Mouse (Mus musculus) natural killer cell, adult 2 months (primary cell): ENCODE results near the gene Unc119.
A peak's percentile ranks its signal among the peaks of the same experiment; 100 is the strongest.

Experiments
- DNase-seq, 2 experiments: peaks; one replicate each; pipeline ENCODE4 v3.0.0; 2022; ENCODE audit warnings: low spot score in 2 of 2

Gene Unc119

DNA sequence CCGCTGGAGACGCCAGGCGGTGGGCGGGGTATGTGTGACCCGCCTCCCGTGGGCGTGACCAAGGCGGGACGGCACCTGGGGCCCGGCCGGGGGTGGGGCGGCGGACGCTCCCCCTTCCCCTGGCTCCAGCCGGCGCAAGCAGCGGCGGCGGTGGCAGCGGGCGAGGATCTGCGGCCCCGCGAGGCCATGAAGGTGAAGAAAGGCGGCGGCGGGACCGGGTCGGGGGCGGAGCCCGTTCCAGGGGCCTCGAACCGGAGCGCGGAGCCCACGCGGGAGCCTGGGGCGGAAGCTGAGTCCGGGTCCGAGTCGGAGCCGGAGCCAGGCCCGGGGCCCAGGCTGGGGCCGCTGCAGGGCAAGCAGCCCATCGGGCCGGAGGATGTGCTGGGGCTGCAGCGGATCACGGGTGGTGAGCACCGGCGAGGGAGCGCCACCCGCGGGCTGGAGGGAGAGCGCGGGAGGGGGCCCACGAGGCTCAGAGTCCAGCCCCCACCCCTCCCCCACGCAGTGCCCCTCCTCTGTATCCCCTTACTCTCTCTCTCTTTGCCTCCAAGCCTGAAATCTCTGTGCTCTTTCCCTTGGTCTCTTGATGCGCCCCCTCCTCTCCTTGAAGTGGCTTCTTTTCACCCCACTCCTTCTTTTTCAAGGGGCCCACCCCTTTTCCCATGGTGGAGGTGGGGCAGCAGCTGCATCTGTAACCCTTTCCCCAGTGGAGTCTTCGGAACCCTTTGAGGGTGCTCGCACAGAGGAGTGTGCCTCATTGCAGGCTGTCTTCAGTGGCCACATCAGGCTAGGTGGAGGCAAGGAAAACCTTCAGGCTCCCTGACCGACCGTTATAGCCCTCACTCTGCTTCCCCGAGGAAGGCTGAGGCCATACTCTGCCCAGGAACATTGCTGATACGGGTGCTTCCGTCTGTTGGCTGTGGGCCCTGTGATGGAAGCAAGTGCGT, at the start of gene Unc119:
TSS of gene Unc119 (plus strand) at position 102 of the 947 bp plus-strand sequence.
- peak; percentile 66 to 72 for DNase-seq

- no peak for DNase-seq
These were observed 48.7 kb upstream of the Unc119 start for GRCm38 (mm10) chr11:78294585-78294984.

DNA sequence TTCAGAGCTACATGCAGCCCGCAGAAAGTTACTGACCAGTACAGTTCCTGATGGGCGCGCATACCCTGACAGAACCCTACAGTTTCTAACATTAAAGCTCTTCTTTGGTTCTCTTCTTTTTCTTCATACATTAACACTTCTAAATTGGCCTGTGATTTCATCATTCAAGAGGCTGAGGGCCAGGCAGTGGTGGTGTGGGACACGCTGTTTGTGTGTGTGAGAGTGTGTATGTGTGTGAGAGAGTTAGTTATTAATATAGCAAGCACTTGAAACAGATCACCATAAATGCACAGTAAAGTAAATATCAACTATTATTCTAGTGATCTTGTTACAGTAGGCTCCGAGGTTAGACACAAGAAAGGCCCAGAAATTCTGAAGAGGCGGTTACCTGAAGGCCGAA, 42.4 kb upstream of the Unc119 start:
- DNase-seq: no peak

GRCm38 (mm10) chr11:78301357-78302084, 41.8 kb upstream of the Unc119 start, which contains the start of gene Spag5:
TSS of gene Spag5 (plus strand) at chr11:78301529.
- DNase-seq: peak; percentile 86

GRCm38 (mm10) chr11:78305272-78305671, 38.0 kb upstream of the Unc119 start:
- no peak for DNase-seq

DNA sequence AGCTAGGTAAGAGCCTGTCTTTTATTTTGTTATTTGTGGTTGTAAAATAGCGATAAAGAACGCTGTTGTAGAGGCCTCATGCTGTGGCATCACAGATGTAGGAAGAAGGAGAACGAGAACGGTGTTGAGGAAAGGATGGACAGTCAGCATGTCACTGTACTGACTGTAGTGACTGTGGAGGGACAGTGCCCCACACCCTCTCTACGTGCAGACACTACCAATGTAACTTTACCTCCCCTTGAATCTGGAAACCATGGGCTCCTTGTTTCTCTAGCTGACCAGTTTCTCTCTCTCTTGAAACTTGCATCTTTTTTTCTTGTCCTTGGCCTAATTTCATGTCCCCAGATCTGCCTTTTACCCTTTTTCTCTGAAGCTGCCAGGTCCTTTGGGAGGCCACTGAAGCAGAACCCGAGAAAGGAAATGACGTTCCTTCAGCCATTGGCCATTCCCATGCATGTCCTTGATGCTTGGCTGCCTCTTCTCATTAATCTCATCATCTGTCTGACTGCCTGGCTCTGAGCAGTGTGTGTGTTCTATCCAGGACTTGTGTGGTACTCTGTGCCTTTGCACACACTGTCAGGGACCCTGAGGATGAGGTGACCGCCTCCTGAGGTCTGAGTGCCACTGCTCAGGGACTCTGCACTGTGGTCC, 32.3 kb upstream of the Unc119 start:
- no peak for DNase-seq

DNA sequence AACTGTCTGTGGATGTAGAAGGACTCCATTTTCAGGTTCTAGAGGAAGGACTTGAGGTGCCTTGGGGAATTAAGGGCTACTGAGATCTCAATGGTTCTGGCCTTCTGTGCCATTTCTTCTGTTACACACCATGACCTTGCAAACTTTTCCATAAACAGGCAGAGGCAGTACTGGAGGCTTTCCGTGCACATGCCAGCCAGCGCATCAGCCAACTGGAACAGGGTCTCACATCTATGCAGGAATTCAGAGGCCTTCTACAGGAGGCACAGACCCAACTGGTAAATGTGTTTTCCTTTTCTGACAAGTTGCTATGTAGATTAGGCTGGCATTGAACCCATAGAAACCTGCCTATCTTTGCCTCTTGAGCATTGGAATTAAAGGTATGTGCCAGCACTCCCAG, 29.6 kb upstream of the Unc119 start:
- DNase-seq: no peak

DNA sequence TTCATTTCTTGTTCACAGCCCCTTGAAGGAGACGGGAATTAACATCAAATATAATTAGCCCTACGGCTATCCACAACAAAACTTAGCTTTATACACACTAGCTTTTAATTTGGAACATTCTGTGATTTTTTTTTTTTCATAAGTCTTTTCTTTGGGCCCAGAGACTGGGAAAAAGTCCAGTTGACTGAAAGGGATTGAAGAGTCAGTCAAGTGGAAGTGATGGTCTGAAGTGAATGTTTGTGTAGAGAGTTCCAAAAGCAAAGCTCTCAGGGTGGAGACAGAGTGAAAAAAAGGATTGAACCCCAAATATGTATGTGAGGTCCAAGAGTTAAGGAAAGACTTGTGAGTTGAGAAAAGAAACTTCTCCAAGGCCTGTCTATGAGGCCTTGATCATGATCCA, 24.9 kb upstream of the Unc119 start:
- DNase-seq: no peak

GRCm38 (mm10) chr11:78322076-78322831, 21.0 kb upstream of the Unc119 start:
- DNase-seq: no peak

- peak; percentile 78 to 87 for DNase-seq
These were observed 20.4 kb upstream of the Unc119 start, which contains the start of gene Aldoc for GRCm38 (mm10) chr11:78322860-78323259. TSS of gene Aldoc (plus strand) at chr11:78322968.

- DNase-seq: no peak
These were observed 19.1 kb upstream of the Unc119 start for GRCm38 (mm10) chr11:78324000-78324785.

- no peak for DNase-seq
These were observed 18.3 kb upstream of the Unc119 start for GRCm38 (mm10) chr11:78324965-78325364.

GRCm38 (mm10) chr11:78327215-78327614, 16.1 kb upstream of the Unc119 start:
- no peak for DNase-seq

GRCm38 (mm10) chr11:78327634-78328511, 15.4 kb upstream of the Unc119 start, which contains the start of gene Pigs:
TSS of gene Pigs (plus strand) at chr11:78328415.
- peak; percentile 94 for DNase-seq

DNA sequence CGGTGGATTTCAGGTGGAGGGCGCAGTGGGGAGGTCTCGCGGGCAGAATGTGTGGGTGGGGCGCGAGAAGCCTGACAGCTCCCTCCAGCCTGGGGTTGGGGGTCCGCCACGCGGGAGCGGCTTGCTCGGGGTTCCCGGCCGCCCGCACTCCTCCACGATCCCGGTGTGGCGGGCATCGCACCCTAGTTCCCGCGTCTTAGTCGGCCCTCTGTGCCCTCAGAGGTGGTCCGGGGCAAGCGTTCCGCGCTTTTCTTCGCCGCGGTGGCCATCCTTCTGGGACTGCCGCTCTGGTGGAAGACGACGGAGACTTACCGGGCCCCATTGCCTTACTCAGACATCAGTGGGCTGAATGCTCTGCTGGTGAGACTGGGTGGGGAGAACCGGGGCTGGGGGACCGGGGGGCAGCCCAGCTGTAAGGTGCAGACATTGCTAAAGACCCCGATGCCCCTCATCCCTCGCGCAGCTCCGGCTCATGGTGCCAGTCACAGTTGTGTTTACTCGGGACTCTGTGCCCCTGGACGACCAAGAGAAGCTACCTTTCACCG, 14.7 kb upstream of the Unc119 start:
- DNase-seq: no peak

DNA sequence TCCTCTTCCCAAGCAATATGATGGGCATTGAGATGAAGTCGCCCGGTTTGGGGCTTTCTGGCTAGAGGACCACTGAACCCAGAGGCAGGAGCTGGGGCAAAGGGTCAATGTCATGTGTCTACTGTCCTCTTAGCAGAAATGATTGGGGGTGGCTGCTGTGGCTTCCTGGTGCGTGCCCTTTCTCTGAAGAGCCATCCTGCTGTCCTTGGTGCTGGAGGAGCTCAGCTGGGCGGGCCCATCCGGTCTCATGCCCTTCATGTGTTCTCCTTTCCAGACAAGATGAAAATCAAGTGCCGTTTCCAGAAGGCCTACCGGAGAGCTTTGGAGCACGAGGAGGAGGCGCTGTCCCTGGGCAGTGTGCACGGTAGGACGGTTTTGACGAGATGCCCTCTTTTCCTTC, 10.6 kb upstream of the Unc119 start:
- DNase-seq: no peak

- DNase-seq: no peak
These were observed 9.3 kb upstream of the Unc119 start for GRCm38 (mm10) chr11:78333992-78334391.

GRCm38 (mm10) chr11:78337040-78337439, 6.2 kb upstream of the Unc119 start:
- no peak for DNase-seq

DNA sequence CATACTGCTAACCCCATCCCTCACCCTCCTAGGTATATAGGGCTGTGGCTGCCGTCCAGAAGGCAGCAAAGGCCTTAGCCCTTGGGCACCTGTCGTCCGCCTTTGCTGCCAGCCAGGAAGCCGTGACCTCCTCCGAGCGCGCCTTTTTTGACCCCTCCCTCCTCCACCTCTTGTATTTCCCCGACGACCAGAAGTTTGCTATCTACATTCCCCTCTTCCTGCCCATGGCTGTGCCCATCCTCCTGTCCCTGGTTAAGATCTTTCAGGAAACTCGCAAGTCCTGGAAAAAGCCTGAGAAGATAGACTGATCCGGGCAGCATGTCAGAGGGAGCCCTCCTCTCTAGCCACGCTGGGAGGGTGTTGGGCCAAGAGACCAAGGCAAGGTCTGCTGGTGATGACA, 1.6 kb upstream of the Unc119 start:
- no peak for DNase-seq
